Mouse (Mus musculus) urinary bladder, adult 2 months (tissue): Measurements from ENCODE around the gene Tnfrsf8. TPM values are rescaled to one million over a fixed set of nuclear protein-coding genes. Genes with fewer than 3 reads are reported as not detected.
"Not testable (repeated sequence)": the region's sequence is repeated elsewhere in the genome, so short reads cannot be mapped to it uniquely, and the experiment has no call there.

Source experiments
- DNase-seq: peaks from one replicate; pipeline ENCODE4 v3.0.0; 2022; ENCODE audit warnings: low spot score
- polyA plus RNA-seq: library from polyadenylated mRNA; depleted of rRNA; stranded (reverse); fragments of >200 nt; gene quantifications from 2 replicates; pipeline ENCODE4 v1.2.3, GENCODE M21; 2012; rRNA removed

Tnfrsf8 gene
- 0.12 and 0.13 TPM in 2 replicates for polyA plus RNA-seq

DNA sequence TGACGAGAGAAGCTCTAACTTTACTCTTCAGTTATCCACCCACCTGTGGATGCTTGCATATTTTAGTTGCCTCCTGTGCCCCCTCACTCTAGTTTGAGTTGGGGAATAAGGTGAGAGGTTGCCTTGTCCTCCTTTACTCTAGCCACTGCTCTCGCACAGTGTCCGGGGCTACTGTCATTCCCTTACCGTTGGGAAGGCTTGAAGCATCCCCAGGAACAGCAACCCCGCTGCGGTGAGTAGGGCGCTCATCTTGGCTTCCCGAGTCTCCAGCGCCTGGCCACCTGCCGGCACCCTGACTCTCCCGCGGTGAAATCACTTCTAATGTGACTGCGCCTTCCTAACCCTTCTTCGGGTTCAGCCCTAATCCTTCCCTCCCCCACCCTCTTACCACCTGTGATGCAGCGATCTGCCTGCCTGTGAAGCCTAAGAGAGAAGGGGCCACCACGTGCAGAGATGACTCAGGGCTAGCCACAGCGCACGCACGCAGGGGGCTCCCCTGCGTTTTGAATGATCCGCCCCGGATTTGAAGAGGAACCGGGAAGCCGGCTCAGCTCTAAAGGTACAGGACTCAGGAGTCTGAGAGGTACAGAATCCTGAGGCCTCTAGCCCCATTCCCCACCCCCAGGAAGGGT is at the start of gene Tnfrsf8:
Gene Tnfrsf8 (minus strand): TSS at position 329 of the 632 bp plus-strand sequence.
- no peak for DNase-seq

DNA sequence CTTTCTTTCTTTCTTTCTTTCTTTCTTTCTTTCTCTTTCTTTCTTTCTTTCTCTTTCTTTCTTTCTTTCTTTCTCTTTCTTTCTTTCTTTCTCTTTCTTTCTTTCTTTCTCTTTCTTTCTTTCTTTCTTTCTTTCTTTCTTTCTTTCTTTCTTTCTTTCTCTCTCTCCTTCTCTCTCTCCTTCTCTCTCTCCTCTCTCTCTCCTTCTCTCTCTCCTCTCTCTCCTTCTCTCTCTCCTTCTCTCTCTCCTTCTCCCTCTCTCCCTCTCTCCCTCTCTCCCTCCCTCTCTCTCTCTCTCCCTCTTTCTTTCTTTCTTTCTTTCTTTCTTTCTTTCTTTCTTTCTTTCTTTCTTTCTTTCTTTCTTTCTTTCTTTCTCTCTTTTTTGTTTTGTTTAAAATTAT is 46.7 kb upstream of the Tnfrsf8 start:
- not testable (repeated sequence) for DNase-seq

DNA sequence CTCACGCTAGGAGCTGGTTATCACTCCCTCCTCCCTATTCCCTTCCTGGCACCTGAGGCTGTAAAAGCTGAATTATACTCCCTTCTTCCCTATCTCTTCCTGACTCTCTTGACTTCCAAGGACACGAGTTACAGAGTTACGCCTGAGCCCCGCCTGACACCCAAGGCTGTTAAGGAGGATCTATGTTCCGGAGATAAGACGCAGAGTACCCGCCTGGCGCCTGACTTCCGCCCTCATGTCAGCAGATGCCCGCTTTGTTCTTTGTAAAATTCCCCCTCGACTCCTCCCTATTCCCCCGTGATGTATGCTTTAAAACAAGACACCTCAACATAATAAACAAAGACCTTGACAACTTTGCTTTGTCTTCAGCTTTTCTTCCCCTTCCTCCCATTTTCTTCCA is 46.1 kb upstream of the Tnfrsf8 start:
- DNase-seq: no peak

DNA sequence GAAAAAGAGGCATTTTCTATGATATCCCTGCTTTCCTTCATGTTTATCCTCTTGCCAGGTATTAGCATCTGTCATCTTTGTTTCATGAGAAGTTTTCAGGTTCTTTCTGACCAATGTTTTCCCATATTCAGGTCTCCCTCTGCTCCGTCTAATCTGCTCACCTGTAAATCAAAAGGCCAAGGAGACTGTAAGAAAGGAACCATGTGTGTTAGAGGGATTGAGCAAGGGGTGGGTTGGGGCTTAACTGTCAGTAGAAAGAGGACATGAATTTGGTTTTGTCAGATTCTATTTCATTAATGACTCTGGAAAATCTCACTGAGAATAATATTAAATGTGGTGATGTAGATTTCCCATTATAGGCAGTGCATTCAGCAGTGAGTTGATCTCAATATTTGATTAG is 45.6 kb upstream of the Tnfrsf8 start:
- no peak for DNase-seq

DNA sequence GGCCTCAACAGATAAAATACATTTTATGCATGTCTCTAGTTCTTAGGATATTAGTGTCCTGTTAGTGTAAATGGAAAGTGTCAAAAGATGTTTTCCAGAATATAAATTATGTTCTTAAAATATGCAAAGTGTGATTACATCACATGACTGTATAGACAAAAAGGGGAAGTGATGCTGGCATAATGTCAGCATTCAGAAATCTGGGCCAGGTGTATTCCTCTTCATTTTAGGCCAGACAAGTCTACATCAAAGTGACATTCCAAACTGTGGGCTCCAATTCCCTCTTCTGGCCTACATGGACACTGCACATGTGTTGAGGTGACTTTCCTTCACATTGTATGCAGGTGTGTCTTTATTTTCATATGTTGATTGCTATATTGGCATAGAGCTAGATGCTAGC is 41.3 kb upstream of the Tnfrsf8 start:
- DNase-seq: no peak

DNA sequence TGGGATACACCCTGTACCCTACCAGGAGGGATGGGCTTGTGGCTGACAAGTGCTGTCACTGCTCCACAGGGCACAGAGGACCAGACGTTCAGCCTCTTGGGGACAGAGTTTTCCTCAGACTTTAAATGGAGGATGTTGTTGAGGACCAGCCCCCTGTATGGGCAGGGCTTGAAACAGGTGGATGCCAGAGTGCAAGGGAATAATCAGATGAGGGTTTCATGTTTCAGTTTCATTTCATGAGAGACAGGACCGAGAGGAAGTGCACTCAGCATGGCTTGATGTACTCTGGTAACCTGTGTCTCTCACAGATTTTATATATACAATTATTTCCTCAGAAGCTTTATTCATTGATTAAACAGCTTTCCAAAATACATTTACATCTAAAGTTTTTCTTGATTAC is 38.9 kb upstream of the Tnfrsf8 start:
- DNase-seq: no peak

DNA sequence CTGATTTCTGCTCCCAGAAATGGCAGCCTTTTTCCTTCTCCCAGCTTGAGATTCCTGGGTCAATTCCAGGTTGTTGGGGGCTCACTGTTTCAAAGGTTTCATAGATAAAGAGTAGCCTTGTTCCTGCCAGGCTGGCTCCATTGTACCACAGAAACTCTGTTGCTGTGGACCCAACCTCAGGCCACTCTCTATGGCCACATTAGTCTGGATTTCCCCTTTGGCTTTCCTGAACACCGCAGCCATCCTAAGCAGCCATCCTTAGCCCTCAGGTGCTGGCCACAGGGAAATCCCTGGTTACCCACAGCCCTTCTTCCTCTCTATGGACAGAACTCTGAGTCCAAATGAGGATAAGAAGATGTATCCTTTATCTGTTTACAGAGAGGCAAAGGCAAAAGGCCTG is 30.0 kb upstream of the Tnfrsf8 start:
- DNase-seq: no peak

DNA sequence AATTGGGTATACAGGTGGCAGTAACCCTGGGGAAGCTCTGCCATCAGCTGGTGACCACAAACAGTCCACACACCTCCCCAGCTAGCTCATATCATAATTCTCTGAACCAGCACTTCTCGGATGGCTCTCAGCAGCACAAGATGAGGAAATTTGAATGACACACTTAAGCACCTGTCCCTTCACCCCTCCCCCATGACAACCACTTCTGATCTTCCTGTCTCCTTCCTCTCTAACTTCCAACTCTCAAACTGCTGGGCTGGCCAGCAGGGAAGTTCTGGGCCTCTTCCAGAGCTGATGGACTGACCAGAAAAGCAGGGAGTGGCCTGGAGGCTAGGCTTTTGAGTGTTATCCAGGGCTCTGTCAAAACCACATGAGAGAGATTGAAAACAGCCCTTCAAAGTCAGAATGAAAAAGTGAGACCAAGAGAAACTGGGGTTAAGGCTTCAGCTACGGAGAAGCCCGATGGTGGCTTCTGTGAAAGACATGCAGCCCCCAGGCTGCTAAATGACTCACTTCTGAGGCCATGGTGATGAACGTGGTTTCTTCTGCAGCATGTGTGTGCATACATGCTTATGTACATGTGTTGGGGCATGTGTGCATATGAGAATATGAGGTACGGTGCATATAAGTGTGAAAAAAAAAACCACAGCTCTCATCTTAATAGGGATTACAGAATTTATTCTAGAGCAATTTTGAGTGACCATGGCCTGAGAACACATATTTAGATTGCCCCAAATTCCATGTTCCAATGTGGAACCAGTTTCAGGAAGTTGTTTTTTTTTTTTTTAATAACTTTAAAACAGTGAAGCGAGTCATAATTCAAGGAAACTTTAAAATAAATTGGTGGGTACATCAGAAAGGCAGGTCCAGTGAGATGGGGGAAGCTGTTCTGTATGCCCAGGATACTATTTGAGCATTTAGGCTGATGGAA is 27.2 kb upstream of the Tnfrsf8 start:
- no peak for DNase-seq

DNA sequence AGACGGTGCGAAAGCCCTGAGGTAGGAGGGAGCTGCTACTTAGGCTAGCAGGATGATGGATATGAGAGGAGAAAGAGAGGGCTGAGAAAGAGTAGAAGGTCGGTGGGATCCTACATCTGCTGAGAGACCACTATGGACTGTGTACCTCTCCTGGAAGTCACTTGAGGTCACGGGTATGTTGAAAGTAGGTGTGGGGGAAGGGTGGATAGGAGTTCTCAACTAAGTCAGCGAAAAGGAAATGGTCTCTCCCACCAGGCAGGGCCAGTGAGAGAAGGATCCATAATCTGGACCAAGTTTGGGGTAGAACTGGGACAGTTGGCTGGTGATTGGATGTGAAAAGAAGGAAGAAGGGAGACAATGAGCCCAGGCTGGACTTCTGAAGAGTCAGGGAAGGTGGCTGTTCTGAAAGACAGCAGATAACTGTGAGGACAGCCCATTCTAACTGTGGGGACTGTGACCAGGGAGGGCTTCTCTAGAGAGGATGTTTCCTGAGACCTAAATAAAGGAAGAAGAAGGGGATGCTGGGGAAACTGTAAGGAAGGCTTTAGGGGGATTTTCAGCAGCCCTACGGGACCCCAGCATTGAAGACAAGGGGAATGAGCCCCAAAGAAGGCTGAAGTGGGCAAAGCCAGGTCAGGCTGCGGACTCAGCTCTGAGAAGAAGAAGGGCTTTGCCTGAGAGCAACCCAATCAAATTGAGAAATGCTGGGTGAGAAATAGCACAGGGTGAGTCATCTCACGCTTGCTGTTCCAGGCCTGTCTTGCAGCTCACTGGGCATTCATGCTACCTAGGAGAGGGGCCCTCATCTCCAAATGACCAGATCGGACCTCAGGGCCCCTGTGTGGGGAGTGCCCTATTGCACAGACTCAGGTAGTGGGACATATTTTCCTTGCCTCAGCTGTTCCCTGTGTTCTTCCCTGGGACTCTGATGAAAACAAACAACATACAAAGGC is 23.2 kb upstream of the Tnfrsf8 start:
- DNase-seq: no peak

DNA sequence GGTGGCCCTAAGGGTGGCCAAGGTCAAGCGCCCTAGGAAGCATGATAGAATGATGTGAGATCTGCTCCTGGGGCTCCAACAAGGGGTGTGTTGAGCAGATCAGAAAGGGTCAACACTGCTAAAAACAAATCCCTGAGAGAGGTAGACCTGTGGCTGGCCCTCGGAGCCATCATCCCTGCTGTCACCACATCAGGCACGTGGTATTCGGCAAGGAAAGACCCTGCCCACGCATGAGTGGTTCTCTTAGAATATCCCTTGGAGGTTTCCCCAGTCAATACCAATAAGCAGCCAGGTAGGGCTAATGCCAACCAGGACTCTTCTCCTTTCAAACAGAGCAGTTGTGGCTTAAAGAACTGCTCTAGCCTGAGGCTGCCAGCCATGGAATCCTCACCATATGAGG is 21.6 kb upstream of the Tnfrsf8 start:
- no peak for DNase-seq

DNA sequence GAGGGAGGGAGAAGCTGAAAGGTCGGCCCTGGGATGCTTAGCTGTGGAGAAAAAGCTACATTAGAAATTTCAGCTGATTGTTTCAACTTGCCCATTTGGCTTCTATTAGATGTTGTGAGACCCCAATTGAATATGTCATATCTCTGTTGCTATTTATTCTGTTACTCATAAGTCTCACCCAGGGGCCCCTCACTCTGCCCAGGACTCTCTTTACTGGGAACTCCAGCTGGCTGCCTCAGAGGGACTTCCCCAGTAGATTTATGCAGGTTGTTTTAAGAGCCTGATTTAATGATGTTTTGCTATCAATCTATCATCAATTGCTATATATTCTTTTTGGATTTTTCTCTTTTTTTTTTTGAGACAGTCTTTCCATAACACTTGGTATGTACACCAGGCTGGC is 21.1 kb upstream of the Tnfrsf8 start:
- DNase-seq: no peak

DNA sequence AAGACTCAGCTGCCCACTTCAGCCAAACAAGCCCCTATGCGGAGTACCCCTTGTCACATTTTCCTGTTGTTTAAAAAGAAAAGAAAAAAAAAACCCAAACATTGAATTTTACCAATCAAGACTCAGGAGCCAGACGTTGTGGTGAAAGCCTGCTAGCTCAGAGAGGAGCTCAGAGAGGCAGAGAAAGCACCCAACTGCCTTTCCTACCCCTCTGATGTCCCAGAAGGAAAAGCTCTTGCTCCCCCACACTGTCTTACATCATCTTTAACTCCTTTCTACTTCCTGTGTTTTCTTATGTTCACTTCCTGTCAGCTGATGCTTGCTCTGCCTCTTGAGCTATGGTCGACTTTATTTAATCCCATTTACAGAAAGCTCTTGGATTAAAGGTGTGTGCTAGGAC is 8.7 kb upstream of the Tnfrsf8 start:
- DNase-seq: no peak

DNA sequence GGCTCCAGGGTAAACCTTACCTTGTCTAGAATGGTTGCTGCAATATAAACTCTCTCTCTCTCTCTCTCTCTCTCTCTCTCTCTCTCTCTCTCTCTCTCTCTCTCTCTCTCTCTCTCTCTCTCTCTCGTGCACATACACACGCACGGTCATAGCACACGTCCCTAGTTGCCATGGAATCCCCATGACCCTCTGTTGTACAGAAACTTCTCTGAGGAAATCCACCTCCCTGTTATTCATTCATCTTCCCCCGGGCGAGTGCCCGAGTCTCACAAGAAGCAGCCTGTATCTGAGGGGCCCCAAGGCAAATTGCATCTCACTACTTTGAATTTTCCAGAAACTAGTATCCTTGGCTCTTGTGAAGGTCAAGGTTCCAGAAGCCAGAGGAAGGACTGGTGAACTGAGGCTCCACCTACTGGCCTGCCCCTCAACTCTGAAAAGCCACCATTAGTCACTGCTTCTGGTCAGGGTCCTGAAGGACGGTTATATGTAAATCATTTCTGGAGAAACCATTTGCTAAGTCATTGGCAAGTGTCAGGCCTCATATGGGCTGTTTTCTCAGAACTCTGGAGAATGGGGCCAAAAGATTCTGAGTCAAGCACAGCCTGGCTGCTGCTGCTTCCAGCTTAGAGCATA is 8.1 kb upstream of the Tnfrsf8 start:
- no peak for DNase-seq

DNA sequence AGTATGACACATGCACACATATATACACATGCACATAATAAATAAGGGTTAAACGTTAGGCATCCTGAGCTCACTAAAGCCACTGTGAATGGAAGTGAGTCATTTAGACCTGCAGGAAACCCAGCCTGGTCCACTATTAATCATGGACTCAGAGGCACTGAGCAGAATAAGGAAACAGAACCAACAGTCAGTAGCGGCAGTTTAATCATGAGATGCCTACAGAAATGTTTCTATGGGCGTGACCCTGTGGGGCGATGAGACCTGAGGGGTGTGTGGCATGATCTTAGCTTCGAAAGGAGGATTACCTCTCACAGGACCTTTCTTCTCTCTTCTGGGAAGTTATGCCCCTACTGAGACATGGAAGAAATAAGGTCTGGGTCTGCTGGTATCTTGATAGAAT is 7.2 kb upstream of the Tnfrsf8 start:
- no peak for DNase-seq

DNA sequence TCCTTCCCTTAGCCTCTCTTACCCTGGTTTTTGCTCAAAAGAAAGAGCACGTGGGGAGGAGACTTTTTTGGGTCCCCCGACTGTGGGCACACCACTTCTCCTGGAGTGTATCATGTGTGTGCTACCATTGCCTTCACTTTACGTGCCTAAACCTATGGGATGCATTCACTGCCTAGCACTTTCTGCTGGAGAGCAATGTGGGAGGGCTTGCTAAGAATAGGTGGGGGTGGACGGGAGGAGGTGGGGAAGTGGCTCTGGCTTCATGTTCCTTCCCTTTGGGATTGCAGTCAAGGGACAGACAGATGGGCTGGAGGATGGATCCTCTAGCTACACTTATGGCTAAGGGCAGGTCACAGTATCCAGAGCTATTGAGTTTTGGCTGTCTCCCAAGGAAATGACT is 5.7 kb upstream of the Tnfrsf8 start:
- no peak for DNase-seq

DNA sequence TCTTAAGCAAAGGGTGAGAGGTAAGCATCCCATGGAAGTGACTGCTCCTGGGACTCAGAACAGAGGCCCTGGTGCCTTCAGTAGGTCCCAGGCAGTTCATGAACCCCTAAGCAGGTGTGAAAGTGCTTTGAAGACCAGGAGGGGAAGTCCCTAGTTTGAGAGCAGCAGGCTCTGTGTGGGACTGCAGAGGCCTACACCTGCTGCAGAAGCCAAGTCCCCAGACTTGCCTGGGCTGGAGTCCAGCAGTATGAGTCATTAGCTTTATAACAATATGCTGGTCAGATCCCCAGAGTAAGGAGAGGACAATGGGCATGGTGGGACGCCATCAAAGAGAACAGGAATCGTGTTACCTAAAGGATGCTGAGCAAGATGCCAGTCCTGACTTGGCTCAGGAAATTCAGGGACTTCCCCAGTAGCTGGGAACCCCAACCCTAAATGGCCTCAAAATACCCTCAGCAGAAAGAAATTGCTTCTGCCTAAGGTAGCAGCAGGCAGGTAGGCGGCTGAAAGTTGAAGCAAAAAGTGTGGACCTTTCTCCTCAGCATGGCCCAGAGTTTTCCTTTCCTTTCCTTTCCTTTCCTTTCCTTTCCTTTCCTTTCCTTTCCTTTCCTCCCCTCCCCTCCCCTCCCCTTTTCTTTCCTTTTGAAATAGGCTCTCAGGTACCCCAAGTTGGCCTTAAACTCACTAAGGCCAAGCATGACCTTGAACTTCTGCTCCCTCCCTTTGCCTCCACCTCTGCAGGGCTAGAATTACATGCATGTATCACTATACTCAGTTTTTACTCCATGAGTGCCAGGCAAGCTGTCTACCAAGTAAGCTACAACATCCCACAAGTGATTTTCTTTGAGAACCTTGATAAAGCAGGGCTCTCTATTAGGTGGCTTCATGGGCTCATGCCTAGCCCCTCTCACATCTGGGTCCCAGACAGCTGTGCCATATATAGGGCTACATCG is 4.6 kb upstream of the Tnfrsf8 start:
- no peak for DNase-seq

DNA sequence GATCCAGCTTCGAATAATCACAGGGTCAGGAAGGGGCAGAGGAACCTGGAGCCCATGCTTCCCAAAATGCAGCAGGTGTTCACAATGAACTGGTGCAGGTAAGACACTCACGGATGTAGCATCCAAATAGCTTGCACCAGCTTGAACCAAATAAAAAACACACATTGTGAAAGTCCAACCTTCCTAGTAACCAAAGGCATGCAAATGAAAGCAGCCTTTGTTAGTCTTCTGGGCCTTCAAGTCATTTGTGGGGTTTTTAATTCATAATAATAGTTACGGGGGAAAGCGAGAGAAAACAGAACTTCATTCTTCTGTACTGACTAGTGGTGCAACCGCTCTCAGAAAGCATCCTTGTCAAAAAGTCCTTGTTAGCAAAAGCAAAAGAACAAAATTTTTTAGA is 1.7 kb upstream of the Tnfrsf8 start:
- no peak for DNase-seq

DNA sequence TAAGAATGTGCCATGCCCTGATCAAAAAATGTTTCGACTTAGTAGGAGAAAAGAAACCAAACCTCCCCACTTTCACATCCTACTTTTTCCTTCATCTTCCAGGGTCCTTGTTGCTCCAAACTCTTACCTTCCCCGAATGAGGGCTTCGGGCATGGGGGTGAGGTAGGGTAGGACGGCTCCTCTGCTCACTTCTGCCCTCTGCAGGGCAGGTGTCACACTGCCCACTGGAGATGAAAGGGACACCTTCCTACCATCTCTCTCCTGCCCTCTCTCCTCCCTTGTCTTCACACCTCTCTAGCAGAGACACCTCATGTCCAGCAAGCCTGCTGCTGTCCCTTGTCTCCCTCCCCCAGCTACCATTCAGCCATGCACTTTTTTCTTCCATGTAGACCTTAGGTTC is 998 bp downstream of the Tnfrsf8 start:
- DNase-seq: no peak

DNA sequence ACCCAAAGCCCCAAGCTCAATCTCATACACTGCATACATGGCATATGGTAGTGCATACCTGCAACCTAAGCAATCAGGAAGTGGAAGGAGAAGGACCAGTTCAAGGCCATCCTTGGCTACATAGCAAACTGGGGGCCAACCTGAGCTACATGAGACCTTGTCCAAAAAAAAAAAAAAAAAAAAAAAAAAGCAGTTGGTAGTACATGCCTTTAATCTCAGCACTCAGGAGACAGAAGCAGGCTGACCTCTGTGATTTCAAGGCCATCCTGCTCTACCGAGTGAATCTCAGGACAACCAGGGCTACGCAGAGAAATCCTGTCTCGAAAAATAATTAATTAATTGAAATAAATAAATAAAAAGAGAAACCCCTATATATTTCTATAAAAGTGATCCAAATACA is 1.7 kb downstream of the Tnfrsf8 start:
- DNase-seq: no peak

DNA sequence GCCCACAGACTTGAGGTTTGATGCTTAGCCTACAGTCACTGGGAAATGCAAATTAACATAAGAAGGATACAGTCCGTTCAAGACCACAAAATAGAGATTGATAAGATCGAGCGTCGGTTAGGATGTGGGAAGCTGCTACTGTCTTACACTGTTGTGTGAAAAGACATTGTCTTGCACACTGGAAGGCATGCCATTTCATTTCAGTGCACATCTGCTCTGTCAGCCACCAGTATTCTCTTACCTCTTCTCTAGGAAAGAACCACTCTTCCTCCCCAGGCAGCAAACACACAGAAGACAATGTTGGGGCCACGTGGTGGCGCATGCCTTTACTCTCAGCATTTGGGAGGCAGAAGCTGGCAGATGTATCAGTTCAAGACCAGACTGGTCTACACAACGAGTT is 2.4 kb downstream of the Tnfrsf8 start:
- DNase-seq: no peak

DNA sequence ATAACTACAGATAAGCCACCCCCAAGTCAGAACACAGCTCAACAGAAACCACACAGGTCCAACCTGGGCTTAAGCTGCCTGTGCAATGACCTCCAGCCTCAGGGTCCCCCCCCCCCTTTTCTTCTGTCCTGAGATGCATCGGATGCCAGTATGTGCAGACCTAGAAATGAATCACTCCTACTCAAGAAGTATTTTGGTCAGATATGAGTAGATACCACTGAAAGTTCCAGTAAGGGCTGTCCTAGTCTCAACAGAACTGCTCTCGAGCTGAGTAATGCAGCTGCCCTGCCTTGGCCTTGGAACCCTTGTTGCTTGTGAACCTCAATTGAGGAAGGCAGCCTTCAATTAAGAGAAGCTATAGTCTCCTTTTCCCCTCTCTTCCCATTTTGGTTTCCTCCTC is 4.1 kb downstream of the Tnfrsf8 start:
- DNase-seq: no peak
